Mouse (Mus musculus) testis, adult 2 months (tissue): ENCODE measurements around the gene Snai1. TPM values are rescaled to one million over a fixed set of nuclear protein-coding genes. Genes with fewer than 3 reads are reported as not detected.

Source experiments
- H3K27ac ChIP-seq: fragments of 200-500 bp; 2 replicates; pipeline ENCODE4 v1.5.1; 2012; ENCODE audit warnings: low read depth, low read length; ENCODE audit not compliant: control insufficient read depth, insufficient read depth
- H3K27me3 ChIP-seq: fragments of 200-500 bp; 2 replicates; pipeline ENCODE4 v1.6.1; 2012; ENCODE audit warnings: mild to moderate bottlenecking, low read length, moderate library complexity; ENCODE audit not compliant: control insufficient read depth, insufficient read depth
- H3K36me3 ChIP-seq: fragments of 200-500 bp; 2 replicates; pipeline ENCODE4 v1.6.1; 2012; ENCODE audit warnings: mild to moderate bottlenecking, low read length; ENCODE audit not compliant: control insufficient read depth, insufficient read depth
- H3K4me1 ChIP-seq: fragments of 200-500 bp; 2 replicates; pipeline ENCODE4 v1.6.1; 2012; ENCODE audit warnings: low read length; ENCODE audit not compliant: control insufficient read depth, insufficient read depth
- H3K4me3 ChIP-seq: fragments of 200-500 bp; 2 replicates; pipeline ENCODE4 v1.5.1; 2012; ENCODE audit warnings: low read depth, mild to moderate bottlenecking, low read length, moderate library complexity, mixed read lengths; ENCODE audit not compliant: control insufficient read depth
- CTCF ChIP-seq: fragments of 200-500 bp; IDR thresholded peaks from 2 replicates; pipeline ENCODE4 v1.5.1; 2012; ENCODE audit warnings: low read depth, mild to moderate bottlenecking, inconsistent platforms, low read length, moderate library complexity; ENCODE audit not compliant: control insufficient read depth, insufficient read depth, insufficient replicate concordance
- POLR2A ChIP-seq: fragments of 200-500 bp; IDR thresholded peaks from 2 replicates; pipeline ENCODE4 v1.6.1; 2012; ENCODE audit warnings: low read depth, mild to moderate bottlenecking, inconsistent platforms, low read length, moderate library complexity; ENCODE audit not compliant: control insufficient read depth
- polyA plus RNA-seq: library from polyadenylated mRNA; depleted of rRNA; stranded (reverse); fragments of >200 nt; gene quantifications from 2 replicates; pipeline ENCODE4 v1.2.3, GENCODE M21; 2012; rRNA removed

Snai1 gene
- polyA plus RNA-seq, 1 experiment, result 7.9 TPM

- Histone ChIP-seq H3K36me3 (no peaks in the 10 kb centered on the region), H3K4me3 (no peak overlapping the region), H3K27ac (no peak overlapping the region), H3K4me1 (peaks cover 2% of the 10 kb centered on the region; the same call in 1 of the 2 replicates), H3K27me3 (no peaks in the 10 kb centered on the region)
- TF ChIP-seq CTCF (no peak), POLR2A (no peak)
These were observed 39.3 kb downstream of the Snai1 start for GRCm38 (mm10) chr2:167577186-167577785.

DNA sequence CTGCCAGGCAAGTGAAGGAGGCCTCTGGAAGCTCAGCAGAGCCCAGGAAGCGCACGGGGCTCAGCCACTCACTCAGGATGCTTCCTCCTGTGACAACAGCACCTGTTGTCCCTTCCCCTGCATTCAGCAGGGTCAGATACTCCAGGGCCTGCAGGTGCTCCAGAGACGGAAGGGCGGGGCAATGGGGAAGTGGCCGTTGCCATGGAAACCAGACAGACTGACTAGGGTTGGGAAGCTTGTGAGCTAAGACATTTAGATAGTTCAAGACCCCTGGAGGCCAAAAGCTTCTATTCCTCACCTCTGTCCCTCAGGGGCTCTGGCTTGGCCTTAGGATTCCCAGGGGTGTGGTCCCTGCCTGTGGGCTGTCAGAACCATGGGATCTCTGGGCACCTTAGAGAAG lies 40.5 kb downstream of the Snai1 start:
- H3K27me3 ChIP-seq, result no peaks in the 10 kb centered on the region
- H3K4me3 ChIP-seq, result no peak overlapping the region
- H3K4me1 ChIP-seq, result peaks cover 4% of the 10 kb centered on the region; the same call in 1 of the 2 replicates
- H3K27ac ChIP-seq, result no peak overlapping the region
- TF ChIP-seq CTCF (no peak), POLR2A (no peak)
- H3K36me3 ChIP-seq, result no peaks in the 10 kb centered on the region

- no peak overlapping the region for H3K27ac ChIP-seq
- no peak for TF ChIP-seq POLR2A
- no peak for TF ChIP-seq CTCF
- no peak overlapping the region for H3K4me3 ChIP-seq
- H3K36me3 ChIP-seq, result no peaks in the 10 kb centered on the region
- no peaks in the 10 kb centered on the region for H3K27me3 ChIP-seq
- H3K4me1 ChIP-seq, result peaks cover 6% of the 10 kb centered on the region; the same call in 1 of the 2 replicates
These were observed 45.4 kb downstream of the Snai1 start for GRCm38 (mm10) chr2:167583161-167583952.

GRCm38 (mm10) chr2:167585273-167585672 lies 47.3 kb downstream of the Snai1 start:
- H3K27me3 ChIP-seq, result no peaks in the 10 kb centered on the region
- H3K36me3 ChIP-seq, result no peaks in the 10 kb centered on the region
- H3K27ac ChIP-seq, result no peak overlapping the region
- TF ChIP-seq CTCF (no peak), POLR2A (no peak)
- H3K4me1 ChIP-seq, result peaks cover 15% of the 10 kb centered on the region
- no peak overlapping the region for H3K4me3 ChIP-seq

- Histone ChIP-seq H3K4me3 (no peak overlapping the region), H3K4me1 (peaks cover 18% of the 10 kb centered on the region), H3K27ac (no peak overlapping the region), H3K27me3 (no peaks in the 10 kb centered on the region), H3K36me3 (no peaks in the 10 kb centered on the region)
- no peak for TF ChIP-seq CTCF
- TF ChIP-seq POLR2A, result no peak
These were observed 48.0 kb downstream of the Snai1 start for GRCm38 (mm10) chr2:167586041-167586440.

- Histone ChIP-seq H3K4me1 (peaks cover 18% of the 10 kb centered on the region), H3K27ac (no peak overlapping the region), H3K27me3 (no peaks in the 10 kb centered on the region), H3K4me3 (no peak overlapping the region), H3K36me3 (no peaks in the 10 kb centered on the region)
- TF ChIP-seq POLR2A (no peak), CTCF (no peak)
These were observed 49.0 kb downstream of the Snai1 start for GRCm38 (mm10) chr2:167586976-167587375.

- TF ChIP-seq CTCF, result no peak
- no peak for TF ChIP-seq POLR2A
- H3K4me1 ChIP-seq, result peaks cover 15% of the 10 kb centered on the region
- peak overlapping the region; percentile 26 for H3K4me3 ChIP-seq
- peak overlapping the region; percentile 19; the same call in 1 of the 2 replicates for H3K27ac ChIP-seq
- no peaks in the 10 kb centered on the region for H3K36me3 ChIP-seq
- H3K27me3 ChIP-seq, result no peaks in the 10 kb centered on the region
These were observed 51.0 kb downstream of the Snai1 start for GRCm38 (mm10) chr2:167588774-167589577.

Other genes with a start within 250 kb of the Snai1 start
- gene B4galt5, start 189.0 kb upstream of the Snai1 start, polyA plus RNA-seq, result 5.4 and 5.8 TPM in 2 replicates
- gene Slc9a8, start 116.5 kb upstream of the Snai1 start, polyA plus RNA-seq, result 53.5 and 63.4 TPM in 2 replicates
- gene Rnf114, start 45.5 kb upstream of the Snai1 start, polyA plus RNA-seq, result 69.1 and 70.1 TPM in 2 replicates
- 14.9 and 15.0 TPM in 2 replicates for gene Spata2, start 45.3 kb upstream of the Snai1 start, polyA plus RNA-seq
- gene Ube2v1, start 93.9 kb downstream of the Snai1 start, polyA plus RNA-seq, result 17.9 and 21.6 TPM in 2 replicates
- gene Gm20431, start 123.3 kb downstream of the Snai1 start, polyA plus RNA-seq, result 41.0 and 48.4 TPM in 2 replicates
- gene Cebpb, start 150.7 kb downstream of the Snai1 start, polyA plus RNA-seq, result 2.9 and 4.0 TPM in 2 replicates
- gene Tmem189, start 151.6 kb downstream of the Snai1 start, polyA plus RNA-seq, result 97.4 and 99.8 TPM in 2 replicates